Mouse (Mus musculus): ENCODE results near the gene Paics. TPM values are rescaled to one million over a fixed set of nuclear protein-coding genes. Genes with fewer than 3 reads are reported as not detected.
"Not testable (repeated sequence)": the region's sequence is repeated elsewhere in the genome, so short reads cannot be mapped to it uniquely, and the experiment has no call there.

Gene Paics
- 10 to 100 TPM; 84.2 to 92.1 TPM for total RNA-seq (2021)

DNA sequence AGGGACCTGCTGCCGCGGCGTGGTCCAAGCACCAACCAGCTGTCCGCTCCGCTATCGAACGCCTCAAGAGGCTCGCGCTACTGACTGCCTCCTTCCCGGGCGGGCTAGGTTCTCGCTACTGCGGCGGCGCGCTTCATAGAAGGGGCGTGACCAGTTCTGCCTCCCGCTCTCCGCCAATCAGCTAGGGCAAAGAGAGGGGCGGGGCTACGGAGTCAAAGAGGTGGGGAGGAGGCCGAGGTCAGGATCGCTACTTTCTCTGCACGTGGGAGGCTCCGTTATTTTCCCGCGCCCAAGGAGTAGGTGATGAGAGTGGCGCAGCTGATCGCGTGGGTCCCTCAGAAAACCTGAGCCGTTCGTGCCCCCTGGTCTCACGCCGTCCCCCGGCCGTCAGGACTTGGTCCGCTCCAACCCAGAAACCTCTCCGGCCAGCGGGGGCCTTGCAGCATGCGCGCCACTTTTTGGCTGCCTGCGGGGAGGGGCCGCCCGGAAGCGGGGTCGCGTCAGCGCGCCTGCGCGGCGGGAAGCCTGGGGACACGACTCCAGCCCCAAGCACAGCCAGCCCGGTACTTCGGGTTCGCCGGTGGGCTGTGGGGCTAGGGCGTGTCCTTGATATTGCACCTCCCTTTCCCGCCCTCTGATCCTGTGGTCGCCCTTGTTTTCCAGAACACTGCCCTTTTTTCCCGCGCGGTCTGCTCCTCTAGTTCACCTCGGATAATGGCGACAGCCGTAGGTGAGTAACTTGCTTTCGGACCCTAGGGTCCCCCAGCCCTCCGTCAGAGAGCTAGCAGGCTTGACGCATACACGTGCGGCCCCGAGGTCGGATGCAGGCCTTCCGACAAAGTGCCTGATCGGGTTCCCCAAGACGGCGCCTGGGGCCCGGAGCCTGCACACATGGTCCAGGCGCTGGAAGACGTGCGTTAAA is at the start of gene Paics, which contains the start of gene Ppat:
Gene Paics, plus strand, starts transcription at position 202 of the 922 bp plus-strand sequence.
Gene Ppat, minus strand, starts transcription at position 473 of the 922 bp plus-strand sequence.
- DNase-seq = peak; percentile 97

GRCm38 (mm10) chr5:76902131-76902530 is 49.0 kb upstream of the Paics start:
- no peak for DNase-seq

- DNase-seq = no peak
Observed at GRCm38 (mm10) chr5:76904713-76905404, 46.2 kb upstream of the Paics start.

GRCm38 (mm10) chr5:76905405-76906154 is 45.5 kb upstream of the Paics start, which contains the start of gene Aasdh:
TSS of gene Aasdh (minus strand) at chr5:76905514.
- peak; percentile 95 to 96 for DNase-seq

DNA sequence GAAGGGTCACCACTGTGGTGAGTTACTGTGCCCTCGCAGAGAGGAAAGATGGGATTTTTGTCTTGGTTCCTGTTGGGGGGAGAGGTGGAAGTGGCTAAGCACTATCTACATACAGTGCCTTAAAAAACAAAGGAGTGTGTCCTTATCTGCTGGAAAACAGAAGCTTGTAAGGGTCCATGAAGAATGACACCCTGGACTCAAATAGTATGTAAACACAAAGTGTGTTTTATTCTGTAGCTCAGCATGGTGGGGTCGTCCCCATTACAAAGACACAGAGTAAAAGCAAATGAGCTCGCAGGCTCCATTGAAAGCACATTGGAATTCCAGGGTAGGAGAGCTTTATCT is 45.0 kb upstream of the Paics start:
- DNase-seq = no peak

DNA sequence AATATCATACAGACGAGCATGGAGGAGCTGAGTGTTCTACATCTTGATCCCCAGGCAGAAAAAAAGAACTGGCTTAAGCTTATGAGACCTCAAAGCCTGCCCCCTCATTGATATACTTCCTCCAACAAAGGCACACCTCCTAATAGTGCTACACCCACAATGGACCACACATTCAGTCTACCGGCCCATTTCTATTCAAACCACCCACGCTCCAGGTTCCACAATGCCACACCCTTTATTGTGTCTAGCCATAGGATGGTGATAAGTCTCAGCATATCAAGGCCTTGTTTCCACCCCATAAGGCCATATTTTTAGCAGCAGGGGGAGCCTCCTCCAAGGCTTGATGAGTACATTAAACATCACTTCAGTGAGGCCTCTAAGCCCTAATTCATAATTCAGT is 40.3 kb upstream of the Paics start:
- no peak for DNase-seq

GRCm38 (mm10) chr5:76912522-76912921 is 38.6 kb upstream of the Paics start:
- DNase-seq = not testable (repeated sequence)

GRCm38 (mm10) chr5:76922833-76923232 is 28.3 kb upstream of the Paics start:
- DNase-seq = no peak

GRCm38 (mm10) chr5:76923428-76923827 is 27.7 kb upstream of the Paics start:
- peak; percentile 19 to 31 for DNase-seq

GRCm38 (mm10) chr5:76924296-76924695 is 26.8 kb upstream of the Paics start:
- no peak for DNase-seq

GRCm38 (mm10) chr5:76928124-76928832 is 22.8 kb upstream of the Paics start:
- DNase-seq = peak in 1 of 2 experiments; percentile 13

- no peak for DNase-seq
Observed at GRCm38 (mm10) chr5:76929180-76929877, 21.8 kb upstream of the Paics start.

- DNase-seq = no peak
Observed at GRCm38 (mm10) chr5:76939717-76940116, 11.4 kb upstream of the Paics start.

GRCm38 (mm10) chr5:76941975-76942374 is 9.1 kb upstream of the Paics start:
- DNase-seq = no peak

- no peak for DNase-seq
Observed at GRCm38 (mm10) chr5:76942505-76942904, 8.6 kb upstream of the Paics start.

- DNase-seq = no peak
Observed at GRCm38 (mm10) chr5:76944965-76945677, 6.0 kb upstream of the Paics start.

GRCm38 (mm10) chr5:76945678-76946033 is 5.5 kb upstream of the Paics start:
- no peak for DNase-seq

DNA sequence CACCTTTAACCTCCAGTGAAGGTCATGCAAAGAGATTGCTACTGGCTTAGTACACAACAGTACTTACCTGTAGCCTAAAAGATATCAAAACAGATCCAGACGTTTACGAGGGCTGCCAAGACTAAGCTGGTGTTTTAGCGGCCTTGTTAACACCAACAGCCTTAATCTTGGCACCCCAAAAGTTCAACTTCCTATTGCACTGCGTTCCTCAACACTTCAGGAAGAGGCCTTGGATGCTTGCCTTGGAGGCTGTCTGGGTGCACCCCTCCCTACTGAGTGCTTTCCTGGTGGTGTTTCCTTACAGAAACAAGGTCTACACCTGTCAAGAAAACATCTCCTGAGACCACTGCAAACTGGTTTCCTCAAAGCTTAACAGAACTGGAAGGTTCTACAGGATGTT is 4.0 kb upstream of the Paics start:
- no peak for DNase-seq

- DNase-seq = no peak
Observed at GRCm38 (mm10) chr5:76947758-76948157, 3.3 kb upstream of the Paics start.

GRCm38 (mm10) chr5:76950343-76951105 is 583 bp upstream of the Paics start:
- no peak for DNase-seq
